In the genomic region with DNA sequence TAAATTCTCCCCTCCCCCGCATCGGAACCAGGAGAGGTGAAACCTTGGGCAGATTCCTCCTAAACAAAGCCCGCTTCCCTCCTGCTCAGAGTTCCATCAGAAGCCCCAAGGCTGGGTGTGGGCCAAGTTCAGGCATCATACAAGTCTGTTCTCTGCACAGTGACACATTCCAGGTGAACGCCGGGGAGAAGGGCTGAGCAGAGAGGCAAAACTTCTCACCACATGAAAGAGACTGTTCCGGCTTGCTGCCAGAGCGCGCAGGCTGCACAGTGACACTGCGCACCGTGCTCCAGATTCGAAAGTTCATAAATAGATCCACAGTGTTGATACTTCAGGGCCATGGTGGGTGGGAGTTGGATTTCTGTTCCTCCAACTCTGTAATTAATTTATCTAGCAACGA, we compare ENCODE assay signal across 11 mouse cellular contexts.
DNase-seq lines count a peak whose midpoint lies in the region; ATAC-seq lines count a peak whose summit lies in the region.
"Had no signal": no experiment of that assay in that cellular context is flagged by ENCODE, and none has a peak within 500 bp of the region (broad histone marks: within the 10 kb centered on the region; RNA-seq: fewer than 3 reads in every experiment).

No protein-coding gene starts in this region.

- H3K4me3 ChIP-seq in forebrain, embryonic 11.5 days (ENCODE audit: low read depth, low read length), result no peak overlapping the region
- H3K4me3 ChIP-seq: liver, embryonic 15.5 days had no signal

- no peak overlapping the region for H3K9ac ChIP-seq in forebrain, embryonic 11.5 days (ENCODE audit: low read length)
- H3K9ac ChIP-seq: liver, embryonic 15.5 days had no signal

- no peaks in the 10 kb centered on the region for H3K27me3 ChIP-seq in forebrain, embryonic 11.5 days (ENCODE audit: control insufficient read depth, insufficient read depth, low read length)
- H3K27me3 ChIP-seq: liver, embryonic 15.5 days had no signal

- no peak overlapping the region for H3K27ac ChIP-seq in forebrain, embryonic 11.5 days (ENCODE audit: low read depth, low read length)
- H3K27ac ChIP-seq: liver, embryonic 15.5 days had no signal

- H3K36me3 ChIP-seq in forebrain, embryonic 11.5 days (ENCODE audit: control insufficient read depth, insufficient read depth, low read length), result no peaks in the 10 kb centered on the region
- H3K36me3 ChIP-seq: liver, embryonic 15.5 days had no signal

- WGBS in forebrain, embryonic 11.5 days, result 92% methylated on average over 12 of the region's 12 CpGs

- no peaks in the 10 kb centered on the region for H3K9me3 ChIP-seq in forebrain, embryonic 11.5 days (ENCODE audit: control insufficient read depth, low read length)
- H3K9me3 ChIP-seq: liver, embryonic 15.5 days had no signal

- DNase-seq in frontal cortex, postnatal 14 days (ENCODE audit: low spot score in 2 of 2), result no peak
- peak; percentile 32 to 36 for DNase-seq in right cerebral cortex, postnatal 10 days (ENCODE audit: low spot score in 2 of 2)
- no peak for DNase-seq in right cerebral cortex, adult 18-20 months
- DNase-seq in heart, postnatal 4 days, result peak; percentile 17
- peak; percentile 80 for DNase-seq in thymus, postnatal 25 days
- no peak for DNase-seq in forebrain, embryonic 11.5 days (ENCODE audit: low spot score)
- DNase-seq in adrenal gland, adult 2 months, result no peak
- DNase-seq: lung, postnatal 4 days had no signal

- H3K4me1 ChIP-seq in forebrain, embryonic 11.5 days (replicated peaks; ENCODE audit: control insufficient read depth, insufficient read depth, low read length), result no peaks in the 10 kb centered on the region
- H3K4me1 ChIP-seq: liver, embryonic 15.5 days had no signal

- peak; percentile 52; the same call in 1 of the 2 replicates for ATAC-seq in frontal cortex, adult (ENCODE audit: low TSS enrichment)
- no peak for ATAC-seq in forebrain, embryonic 11.5 days (replicated peaks; ENCODE audit: low FRiP score)
- ATAC-seq: hindbrain, embryonic 16.5 days had no signal

- no peak overlapping the region for H3K4me2 ChIP-seq in forebrain, embryonic 11.5 days (ENCODE audit: low read depth, low read length, severe bottlenecking)
- H3K4me2 ChIP-seq: liver, embryonic 15.5 days had no signal

Comparison
In these comparisons a context has a peak if more than half of its experiments do, and no peak if none do; other contexts are left out.
1. DNase-seq: peak in right cerebral cortex, postnatal 10 days (2 of 2), heart, postnatal 4 days (single experiment) and thymus, postnatal 25 days (single experiment); none in frontal cortex, postnatal 14 days (0 of 2), right cerebral cortex, adult 18-20 months (single experiment), forebrain, embryonic 11.5 days (single experiment) and adrenal gland, adult 2 months (single experiment).